Mouse (Mus musculus): ENCODE results near the gene Hnrnpdl. TPM values are rescaled to one million over a fixed set of nuclear protein-coding genes. Genes with fewer than 3 reads are reported as not detected.

Hnrnpdl gene
- 100 to 1,000 TPM; 203 to 216 TPM for total RNA-seq (2021)
- long read RNA-seq, experiment 1, transcript Hnrnpdl-207 (7 exons, 2,374 nt), result minor isoform, 18 of 97 reads
- long read RNA-seq, experiment 1, transcript Hnrnpdl-202 (8 exons, 2,752 nt), result major isoform, 39 of 97 reads
- long read RNA-seq, experiment 1, partial matches to known transcripts, result 21 of 97 reads
- long read RNA-seq, experiment 1, other reads (novel, unspliced or antisense), result 14 of 97 reads
- long read RNA-seq, experiment 2, transcript Hnrnpdl-201 (9 exons, 2,149 nt), result minor isoform, 7 of 136 reads
- long read RNA-seq, experiment 2, transcript Hnrnpdl-202 (8 exons, 2,752 nt), result major isoform, 47 of 136 reads
- long read RNA-seq, experiment 2, transcript Hnrnpdl-207 (7 exons, 2,374 nt), result minor isoform, 42 of 136 reads
- long read RNA-seq, experiment 2, partial matches to known transcripts, result 17 of 136 reads
- long read RNA-seq, experiment 2, other reads (novel, unspliced or antisense), result 23 of 136 reads

- Histone ChIP-seq H3K27ac (peak within 1 kb of the TSS; percentile 100), H3K4me3 (peak within 1 kb of the TSS; percentile 95)
- TF ChIP-seq CTCF (conservative IDR thresholded peaks at IDR 0.05), result peak; percentile 46
- peak; percentile 93 to 94 for DNase-seq (ENCODE audit: low spot score in 2 of 2)
Observed at GRCm38 (mm10) chr5:100039602-100040142, at the start of gene Hnrnpdl, which contains the start of gene Enoph1. TSS of gene Hnrnpdl (minus strand) at chr5:100039664. TSS of gene Enoph1 (plus strand) at chr5:100039985.

DNA sequence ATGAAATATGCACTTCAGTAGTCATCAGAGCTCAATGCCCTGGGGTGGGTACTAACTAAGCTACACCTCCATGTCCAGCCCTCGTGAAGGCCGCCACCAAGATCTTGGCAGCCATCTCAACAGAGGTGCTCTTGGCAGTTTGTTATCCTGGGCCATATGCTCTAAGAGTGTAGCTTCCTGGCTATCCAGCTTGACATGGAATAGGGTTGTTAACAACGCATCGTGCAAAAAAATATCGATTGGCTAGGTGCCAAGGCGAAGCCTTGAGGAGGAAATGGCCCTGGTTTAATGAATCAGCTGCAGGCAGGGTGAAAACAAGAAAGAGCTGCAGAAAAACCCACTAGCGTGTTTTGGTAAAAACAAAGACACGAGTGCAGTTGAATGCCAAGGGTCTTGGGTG lies 45.6 kb upstream of the Hnrnpdl start:
- no peak overlapping the region for H3K4me3 ChIP-seq
- peak overlapping the region; percentile 82; the same call in 1 of the 2 replicates for H3K27ac ChIP-seq
- TF ChIP-seq CTCF (conservative IDR thresholded peaks at IDR 0.05), result no peak
- no peak for DNase-seq (ENCODE audit: low spot score in 2 of 2)

- Histone ChIP-seq H3K4me3 (no peak overlapping the region), H3K27ac (peak overlapping the region; percentile 82)
- peak in 1 of 2 experiments; percentile 52 for DNase-seq (ENCODE audit: low spot score in 2 of 2)
- TF ChIP-seq CTCF (conservative IDR thresholded peaks at IDR 0.05), result no peak
Observed at GRCm38 (mm10) chr5:100083953-100084562, 44.6 kb upstream of the Hnrnpdl start.

GRCm38 (mm10) chr5:100082006-100082405 lies 42.5 kb upstream of the Hnrnpdl start:
- Histone ChIP-seq H3K4me3 (no peak overlapping the region), H3K27ac (no peak overlapping the region)
- no peak for TF ChIP-seq CTCF (conservative IDR thresholded peaks at IDR 0.05)
- DNase-seq (ENCODE audit: low spot score in 2 of 2), result no peak

GRCm38 (mm10) chr5:100079931-100080275 lies 40.4 kb upstream of the Hnrnpdl start:
- TF ChIP-seq CTCF (conservative IDR thresholded peaks at IDR 0.05), result no peak
- no peak for DNase-seq (ENCODE audit: low spot score in 2 of 2)
- H3K27ac ChIP-seq, result no peak overlapping the region
- no peak overlapping the region for H3K4me3 ChIP-seq

DNA sequence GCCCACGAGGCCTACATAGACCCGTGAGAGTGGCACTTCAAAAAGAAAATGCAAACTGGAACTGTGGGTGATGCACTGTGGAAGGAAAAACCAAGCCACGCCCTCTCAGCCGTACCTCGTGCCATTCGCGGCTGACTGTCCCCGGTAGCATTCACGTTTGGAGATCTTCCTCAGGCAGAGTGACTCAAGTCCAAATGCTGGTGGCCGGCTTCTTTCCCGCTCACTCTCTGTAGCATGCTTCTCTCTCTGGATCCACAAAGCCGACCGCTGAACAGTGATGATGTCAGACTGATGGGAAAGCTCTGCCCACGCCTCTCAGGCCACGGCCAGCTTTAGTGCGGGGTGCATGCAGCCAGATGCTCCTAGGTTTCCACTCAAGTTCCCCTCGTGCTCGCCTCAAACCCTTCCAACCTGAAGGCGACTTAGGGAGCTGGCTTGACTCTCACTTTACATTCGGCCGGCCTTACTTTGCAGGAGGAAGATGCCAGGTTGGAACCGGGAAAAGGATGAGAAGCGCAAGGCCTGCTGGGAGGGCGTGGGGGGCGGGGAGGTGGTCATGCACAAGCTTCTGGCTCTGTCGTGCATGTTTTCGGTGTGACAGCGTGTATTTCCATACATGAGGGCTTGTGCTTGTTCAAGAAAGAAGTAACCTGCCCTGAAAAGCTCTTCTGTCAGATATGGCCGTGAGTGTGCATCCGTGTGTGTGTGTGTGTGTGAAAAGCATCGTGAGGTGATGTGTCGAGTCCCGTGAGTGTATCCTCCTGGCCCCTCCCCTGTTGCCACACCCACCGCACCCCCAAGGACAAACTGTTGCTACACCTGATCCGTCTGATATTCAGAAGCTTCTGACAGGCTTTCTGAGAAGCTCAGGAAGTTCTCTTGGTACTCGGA lies 39.8 kb upstream of the Hnrnpdl start:
- DNase-seq (ENCODE audit: low spot score in 2 of 2), result no peak
- peak overlapping the region; percentile 18; the same call in 1 of the 2 replicates for H3K27ac ChIP-seq
- TF ChIP-seq CTCF (conservative IDR thresholded peaks at IDR 0.05), result no peak
- peak overlapping the region; percentile 25 for H3K4me3 ChIP-seq

DNA sequence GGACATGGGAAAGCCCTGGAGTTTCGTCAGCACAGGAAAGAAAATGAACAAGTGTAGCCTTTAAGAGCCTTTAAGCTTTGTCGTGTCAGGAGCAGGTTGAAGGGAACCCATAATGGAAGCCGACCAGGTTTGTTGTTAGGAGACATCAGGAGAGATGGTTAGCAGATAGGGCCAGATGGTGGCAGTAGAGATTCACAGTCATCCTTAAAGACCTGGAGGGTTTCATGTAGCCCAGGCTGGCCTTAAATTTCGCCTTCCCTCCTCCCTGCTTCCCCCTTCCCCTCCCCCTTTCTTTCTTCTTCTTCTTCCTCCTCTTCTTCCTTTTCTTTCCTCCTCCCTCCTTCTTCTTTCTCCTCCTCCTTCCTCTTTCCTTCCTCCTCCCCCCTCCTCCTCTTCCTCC lies 35.1 kb upstream of the Hnrnpdl start:
- peak; percentile 78 for TF ChIP-seq CTCF (conservative IDR thresholded peaks at IDR 0.05)
- peak; percentile 43 to 55 for DNase-seq (ENCODE audit: low spot score in 2 of 2)
- no peak overlapping the region for H3K27ac ChIP-seq
- H3K4me3 ChIP-seq, result no peak overlapping the region

DNA sequence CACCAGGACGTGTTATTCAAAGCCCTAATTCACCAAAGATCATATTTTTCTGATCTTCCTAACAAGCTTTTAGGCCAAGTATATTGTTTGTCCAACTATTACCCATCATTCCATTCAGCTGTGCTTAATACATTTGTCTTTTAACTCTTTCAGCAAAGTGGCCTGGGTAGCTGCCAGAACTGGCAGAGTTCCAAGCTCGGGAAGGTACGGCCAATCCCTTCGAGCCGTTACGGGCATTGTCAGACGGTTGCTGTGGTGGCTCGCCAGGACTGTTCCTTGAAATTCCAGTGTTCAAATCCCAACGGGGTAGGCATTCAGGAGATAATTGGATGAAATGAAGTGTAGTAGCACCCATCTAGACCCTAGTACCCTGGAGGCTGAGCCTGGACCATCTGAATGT lies 33.1 kb upstream of the Hnrnpdl start:
- DNase-seq (ENCODE audit: low spot score in 2 of 2), result no peak
- no peak for TF ChIP-seq CTCF (conservative IDR thresholded peaks at IDR 0.05)
- no peak overlapping the region for H3K27ac ChIP-seq
- no peak overlapping the region for H3K4me3 ChIP-seq

- TF ChIP-seq CTCF (conservative IDR thresholded peaks at IDR 0.05), result peak; percentile 62
- DNase-seq (ENCODE audit: low spot score in 2 of 2), result no peak
- Histone ChIP-seq H3K27ac (no peak overlapping the region), H3K4me3 (no peak overlapping the region)
Observed at GRCm38 (mm10) chr5:100071541-100071940, 32.1 kb upstream of the Hnrnpdl start.

DNA sequence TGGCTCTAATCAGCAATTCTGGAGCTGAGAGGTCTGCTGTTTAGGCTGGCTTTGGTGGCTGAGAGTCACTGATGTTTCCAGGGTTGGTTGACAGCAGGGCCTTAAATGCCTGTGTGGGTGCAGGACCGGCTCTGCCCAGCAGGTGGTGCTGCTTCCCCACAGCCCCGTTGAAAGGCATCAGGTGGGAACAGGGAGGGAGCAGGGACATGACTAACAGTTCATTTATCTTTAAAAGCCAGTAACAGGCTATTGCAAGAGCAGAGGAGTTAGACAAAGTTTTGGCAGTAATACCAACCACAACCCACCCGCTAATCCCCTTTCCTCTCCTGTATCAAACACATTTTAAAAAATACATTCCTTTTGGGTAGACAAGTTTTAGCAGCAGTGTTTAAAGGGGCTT lies 30.8 kb upstream of the Hnrnpdl start:
- peak overlapping the region; percentile 7; the same call in 1 of the 2 replicates for H3K27ac ChIP-seq
- peak; percentile 84 to 93 for DNase-seq (ENCODE audit: low spot score in 2 of 2)
- peak; percentile 96 for TF ChIP-seq CTCF (conservative IDR thresholded peaks at IDR 0.05)
- H3K4me3 ChIP-seq, result no peak overlapping the region

DNA sequence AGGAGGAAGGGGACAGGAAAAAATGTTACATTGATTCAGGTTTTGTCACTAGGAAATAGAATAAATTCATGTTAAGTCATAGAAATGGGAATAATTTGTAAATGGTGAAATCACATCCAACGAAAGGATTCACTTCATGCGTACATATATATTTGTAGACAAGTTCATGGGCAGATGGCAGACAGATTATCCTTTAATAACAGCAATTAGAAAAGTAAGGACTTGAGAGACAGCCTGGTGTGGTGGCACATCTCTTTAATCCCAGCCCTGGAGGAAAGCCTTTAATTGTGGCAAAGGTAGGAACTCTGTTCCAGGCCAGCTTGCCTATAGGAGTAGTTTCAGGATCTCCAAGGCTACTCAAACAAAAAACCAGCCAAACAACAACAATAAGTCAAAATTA lies 30.1 kb upstream of the Hnrnpdl start:
- TF ChIP-seq CTCF (conservative IDR thresholded peaks at IDR 0.05), result no peak
- Histone ChIP-seq H3K4me3 (no peak overlapping the region), H3K27ac (peak overlapping the region; percentile 7; the same call in 1 of the 2 replicates)
- DNase-seq (ENCODE audit: low spot score in 2 of 2), result no peak

DNA sequence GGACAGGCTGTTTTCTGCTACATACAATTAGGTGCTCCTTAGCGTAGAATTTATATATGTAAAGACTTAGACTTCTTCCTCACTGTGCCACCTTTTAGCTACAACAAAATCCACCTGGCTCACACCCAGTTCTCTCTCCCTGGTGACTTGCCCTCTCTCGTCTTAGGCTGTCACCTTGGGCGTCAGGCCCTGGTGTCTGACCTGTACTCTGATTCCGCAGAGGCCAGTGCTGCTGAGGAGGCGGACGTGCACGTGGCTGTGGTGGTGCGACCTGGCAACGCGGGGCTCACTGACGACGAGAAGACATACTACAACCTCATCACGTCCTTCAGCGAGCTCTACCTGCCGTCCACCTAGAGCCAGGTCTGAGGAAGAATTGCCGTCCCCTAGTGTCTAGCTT lies 28.1 kb upstream of the Hnrnpdl start:
- DNase-seq (ENCODE audit: low spot score in 2 of 2), result no peak
- Histone ChIP-seq H3K4me3 (no peak overlapping the region), H3K27ac (no peak overlapping the region)
- TF ChIP-seq CTCF (conservative IDR thresholded peaks at IDR 0.05), result no peak
